Mouse (Mus musculus): ENCODE measurements at regions not wholly inside any gene's neighbourhood (a gene's known extent, or its start where the extent isn't known, plus 50 kb on each side); places are given as distances from the start of the nearest gene placed in this dataset.

DNA sequence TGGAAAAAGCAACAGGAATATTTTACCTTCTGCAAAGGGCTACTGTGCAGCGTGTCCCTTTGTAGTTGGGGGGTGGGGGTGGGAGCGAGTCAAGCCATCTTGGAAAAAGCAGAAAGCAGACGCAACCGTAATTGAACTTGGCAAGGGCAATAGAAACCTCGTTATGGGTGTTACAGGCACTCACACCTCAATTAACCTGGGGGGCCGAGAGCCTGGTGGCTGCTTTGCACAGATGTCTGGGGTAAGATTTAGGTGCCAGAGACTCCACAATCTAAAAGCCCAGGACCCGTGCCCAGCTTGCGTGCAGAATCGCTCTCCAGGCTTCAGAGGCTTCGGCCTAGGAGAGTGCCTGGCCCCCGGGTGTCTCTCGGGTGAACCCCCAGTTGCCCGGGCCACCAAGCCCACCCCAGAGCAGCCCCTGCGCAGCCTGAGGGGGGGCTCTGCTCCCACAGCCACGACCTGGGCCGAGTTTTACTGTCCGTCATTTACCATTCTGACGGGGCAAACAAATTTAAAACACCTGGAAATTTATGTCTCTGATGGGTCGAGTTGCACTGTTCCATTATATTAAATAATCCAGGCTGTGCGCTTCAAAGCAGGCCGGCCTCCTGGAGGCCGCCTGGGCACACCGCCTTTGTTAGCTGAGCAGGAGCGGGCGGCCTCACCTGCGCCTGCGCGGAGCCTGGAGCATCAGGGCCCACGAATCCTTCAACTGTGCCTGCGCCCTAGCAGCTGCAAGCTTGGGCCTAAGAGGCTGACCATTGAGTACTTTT lies 212.4 kb downstream of the Srbd1 start:
- no peak for DNase-seq (ENCODE audit: low spot score in 2 of 2)

DNA sequence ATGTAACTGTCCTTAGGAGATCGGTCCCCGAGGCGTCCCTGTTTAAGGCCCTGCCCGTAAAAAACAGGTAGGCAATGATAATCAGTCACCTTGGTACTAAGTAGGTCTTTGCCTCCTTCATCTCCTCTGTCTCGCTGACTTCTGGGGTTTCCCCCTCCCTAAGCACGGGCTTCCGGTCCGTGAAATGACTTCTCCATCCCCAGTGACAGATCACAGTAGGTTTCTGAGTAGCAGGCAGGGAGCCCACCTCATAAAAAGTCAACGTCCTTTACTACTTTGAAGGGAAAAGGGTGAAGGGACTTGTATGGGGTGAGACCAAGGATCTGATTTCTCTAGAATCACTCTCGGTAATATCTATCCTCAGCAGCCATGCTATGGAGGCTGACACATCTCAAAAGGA lies 213.0 kb downstream of the Srbd1 start:
- DNase-seq (ENCODE audit: low spot score in 2 of 2): no peak

DNA sequence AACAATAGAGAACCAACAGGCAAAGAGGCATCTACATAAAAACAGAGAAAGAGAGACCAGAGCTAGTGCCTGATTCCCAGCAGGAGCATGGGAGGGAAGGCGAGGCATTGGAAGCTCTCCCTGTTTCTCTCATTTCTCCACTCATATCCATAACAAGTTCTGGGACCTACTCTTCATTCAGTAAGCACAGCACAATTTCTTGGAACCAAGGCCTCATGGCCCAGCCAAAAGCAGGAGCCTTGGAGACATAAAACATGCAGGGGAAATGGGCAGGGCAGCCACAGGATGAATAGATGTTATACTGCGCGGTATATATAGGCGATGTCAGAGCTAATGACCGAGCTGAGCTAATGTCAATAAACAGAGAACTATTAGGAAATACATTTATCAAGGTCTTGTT lies 214.2 kb downstream of the Srbd1 start:
- no peak for DNase-seq (ENCODE audit: low spot score in 2 of 2)

DNA sequence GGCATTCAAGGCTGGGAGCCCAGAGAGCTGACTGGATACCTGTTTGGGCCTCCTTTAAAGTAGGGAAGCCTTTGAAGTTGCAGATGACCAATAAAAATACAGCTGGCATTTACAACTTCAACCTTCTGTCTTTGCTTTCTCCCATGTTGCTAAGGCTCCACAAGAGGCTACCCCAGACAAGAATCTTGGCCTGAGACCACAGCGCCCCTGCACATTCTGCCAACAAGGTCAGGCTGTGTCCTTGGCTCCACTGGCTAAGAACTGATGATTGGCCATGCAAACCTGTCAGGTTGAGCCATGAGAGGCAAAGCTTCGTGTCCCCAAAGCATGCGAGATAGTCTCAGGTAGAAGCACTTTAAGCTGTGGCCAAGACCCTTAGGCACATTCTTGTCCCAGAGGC lies 214.6 kb downstream of the Srbd1 start:
- no peak for DNase-seq (ENCODE audit: low spot score in 2 of 2)

DNA sequence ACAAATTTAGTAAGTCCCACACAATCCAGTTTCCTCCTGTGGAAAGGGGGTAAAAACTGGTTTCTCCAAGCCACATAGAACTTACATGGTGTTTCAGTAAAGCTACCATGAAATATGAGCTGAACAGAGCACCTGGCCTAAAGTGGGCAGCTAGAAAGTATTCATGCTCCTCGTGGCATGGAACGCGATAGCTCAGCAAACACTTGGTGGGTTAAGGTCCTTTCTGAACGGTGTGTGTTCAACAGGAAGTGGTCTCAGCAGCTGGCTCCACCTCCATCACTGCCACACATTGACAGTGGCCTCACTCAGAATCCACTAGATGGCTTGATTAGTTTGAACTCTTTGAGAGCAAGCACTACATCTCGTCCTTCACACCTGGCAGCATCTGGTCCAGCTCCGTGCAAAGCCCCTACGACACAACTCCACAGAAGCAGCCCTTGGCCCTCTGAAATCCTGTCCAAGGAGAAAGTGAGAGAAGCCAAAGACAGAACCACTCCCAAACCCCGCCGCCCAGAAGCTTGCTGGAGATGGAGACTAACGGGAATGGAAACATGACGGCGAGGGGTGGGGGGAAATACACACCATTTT lies 215.2 kb downstream of the Srbd1 start:
- DNase-seq (ENCODE audit: low spot score in 2 of 2): no peak

DNA sequence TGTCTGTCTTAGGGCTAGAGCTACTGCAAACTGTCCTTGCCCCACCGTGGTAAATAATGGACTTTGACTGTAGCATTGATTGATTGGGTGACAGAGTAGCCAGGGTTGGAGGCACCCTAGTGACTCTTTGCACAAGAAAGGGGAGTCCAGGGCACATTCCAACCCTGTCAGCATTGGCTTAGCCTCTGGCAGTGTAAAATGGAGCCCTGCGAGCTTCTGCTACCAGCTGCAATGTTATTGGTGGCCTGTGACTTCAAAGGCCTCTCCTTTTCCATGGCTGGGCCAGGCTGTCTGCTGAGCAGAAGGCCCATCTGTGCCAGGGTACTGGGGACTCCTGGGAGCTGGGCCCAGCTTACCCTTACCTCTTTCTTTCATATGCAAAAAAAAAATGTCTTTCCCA lies 216.4 kb downstream of the Srbd1 start:
- no peak for DNase-seq (ENCODE audit: low spot score in 2 of 2)

DNA sequence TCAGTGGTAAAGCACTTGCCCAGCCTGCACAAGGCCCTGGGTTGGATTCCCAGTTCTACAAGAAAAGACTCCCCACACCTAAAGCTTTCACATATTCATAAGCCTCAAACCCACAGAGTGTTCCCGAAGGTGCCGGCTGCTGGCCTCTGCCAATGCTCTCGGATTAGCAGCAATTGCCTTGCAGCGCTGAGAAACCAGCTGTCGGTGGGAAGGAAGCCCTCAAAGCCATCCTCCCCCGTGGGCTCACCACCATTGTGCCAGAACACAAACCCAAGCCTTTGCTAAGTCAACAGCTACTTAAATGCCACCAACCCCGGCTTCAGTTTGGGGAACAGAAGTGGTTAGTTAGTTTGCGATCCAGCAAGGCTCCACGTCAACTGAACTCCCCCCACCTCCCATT lies 217.7 kb downstream of the Srbd1 start:
- DNase-seq (ENCODE audit: low spot score in 2 of 2): no peak

DNA sequence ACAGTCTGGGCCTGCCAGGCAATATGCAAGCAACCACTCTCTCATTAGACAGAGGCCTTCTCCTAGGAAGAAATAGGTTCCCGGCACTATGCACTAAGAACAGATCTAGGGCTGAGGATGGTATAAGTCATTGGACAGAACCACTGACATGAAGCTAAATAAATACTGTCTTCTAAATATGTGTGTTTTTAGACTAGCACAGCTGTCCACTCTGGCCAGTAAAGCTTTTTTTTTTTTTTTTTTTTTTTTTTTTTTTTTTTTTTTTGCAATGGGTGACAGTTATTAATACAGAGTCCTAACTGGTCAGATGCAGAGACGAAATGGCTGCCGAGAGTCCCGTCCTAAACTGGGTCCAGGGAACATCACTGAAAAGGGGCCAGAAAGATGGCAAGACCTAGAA lies 218.9 kb downstream of the Srbd1 start:
- DNase-seq (ENCODE audit: low spot score in 2 of 2): no peak

DNA sequence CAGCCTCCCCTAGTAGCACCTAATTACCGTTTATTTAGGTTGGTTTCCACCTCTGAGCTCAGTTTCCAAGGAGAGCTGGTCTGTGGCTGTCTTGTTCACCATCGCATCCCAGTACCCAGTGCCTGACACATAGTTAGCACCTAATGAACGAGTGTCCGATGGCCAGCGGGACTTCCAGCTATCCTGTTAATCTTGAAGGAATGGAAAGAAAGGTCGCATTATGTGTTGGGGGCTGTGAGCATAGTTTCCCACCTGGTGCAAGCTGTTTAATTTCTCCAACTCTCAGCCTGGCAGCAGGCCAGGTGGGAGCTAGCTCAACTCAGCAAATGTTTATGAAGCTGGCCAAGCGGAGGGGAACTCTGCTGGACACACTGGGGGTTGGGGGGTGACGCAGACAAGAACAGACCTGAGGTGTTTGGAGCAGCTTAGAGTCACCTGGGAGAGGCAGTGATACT lies 223.7 kb downstream of the Srbd1 start:
- no peak for DNase-seq (ENCODE audit: low spot score in 2 of 2)

DNA sequence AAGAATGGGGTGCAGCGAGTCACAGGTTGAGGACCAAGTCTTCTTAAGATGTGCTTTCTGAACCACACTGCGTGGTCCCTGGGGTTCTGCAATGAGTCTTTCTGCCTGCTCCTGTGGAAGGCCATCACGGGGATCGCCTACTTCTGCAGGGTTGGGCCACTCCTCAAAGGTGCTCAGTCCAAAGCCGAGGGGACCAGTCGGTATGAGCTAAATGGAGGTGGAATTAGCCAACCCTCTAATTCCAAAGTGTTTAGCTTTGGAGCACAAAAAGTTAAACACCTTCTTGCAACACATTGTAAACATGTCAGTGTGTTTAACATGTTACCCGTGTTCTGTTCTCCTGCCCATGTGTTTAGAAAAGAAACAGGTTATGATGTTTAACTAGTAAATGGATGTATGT lies 225.1 kb downstream of the Srbd1 start:
- no peak for DNase-seq (ENCODE audit: low spot score in 2 of 2)

DNA sequence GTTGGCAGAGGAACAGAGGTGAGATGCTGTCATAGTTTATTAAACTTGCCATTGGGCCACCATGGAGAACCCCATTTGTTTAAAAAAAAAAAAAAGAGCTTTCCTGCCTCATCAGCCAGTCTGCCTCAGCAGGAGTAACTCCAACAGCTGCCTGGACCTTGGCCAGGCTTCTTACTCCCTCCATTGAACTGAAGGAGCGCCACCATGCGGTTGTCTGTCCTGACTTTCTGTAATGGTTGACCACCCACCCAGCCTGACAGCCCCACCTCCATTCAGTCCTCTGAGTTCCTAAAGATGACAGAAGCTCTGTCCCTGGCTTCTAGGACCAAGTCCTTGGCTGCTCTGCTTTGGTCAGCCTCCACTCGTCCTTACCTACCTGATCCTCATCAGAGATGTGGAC lies 227.8 kb upstream of the Six2 start:
- no peak for DNase-seq (ENCODE audit: low spot score in 2 of 2)

DNA sequence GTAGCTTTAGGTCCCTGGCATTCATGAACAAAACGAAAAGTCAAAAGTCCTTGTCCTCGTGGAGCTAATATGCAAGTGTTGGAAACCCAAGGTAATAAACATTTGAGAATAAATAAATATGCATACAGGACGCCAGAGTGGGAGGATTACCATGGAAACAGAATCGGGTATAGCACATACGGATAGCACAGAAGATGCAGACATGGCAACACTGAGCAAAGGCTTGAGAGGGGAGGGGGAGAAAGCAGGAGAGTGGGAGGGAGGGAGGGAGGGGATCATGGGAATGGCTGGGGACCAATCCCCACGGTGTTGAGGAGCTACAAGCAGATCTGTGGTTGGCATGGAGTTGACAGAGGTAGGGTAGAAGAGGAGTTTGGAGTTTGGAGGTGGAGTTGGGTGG lies 226.0 kb upstream of the Six2 start:
- no peak for DNase-seq (ENCODE audit: low spot score in 2 of 2)

DNA sequence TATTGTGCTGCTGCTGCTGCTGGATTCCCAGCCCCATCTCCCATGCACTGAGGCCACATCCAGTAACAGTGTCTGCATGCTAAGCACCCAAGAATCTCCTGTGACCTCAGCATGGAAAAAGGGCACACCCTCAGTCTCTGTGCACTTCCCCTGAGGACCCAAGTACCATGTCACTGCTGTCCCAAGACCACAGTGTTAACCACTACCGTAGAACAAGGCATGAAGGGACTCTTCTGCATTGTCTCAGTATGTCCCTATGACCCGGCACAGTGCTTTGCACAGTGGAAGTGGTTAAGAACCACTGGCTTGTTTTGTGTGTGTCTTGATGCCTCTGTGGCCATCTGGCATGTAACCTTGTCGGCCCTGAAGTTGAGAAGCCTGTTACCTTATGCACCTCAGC lies 220.6 kb upstream of the Six2 start:
- no peak for DNase-seq (ENCODE audit: low spot score in 2 of 2)

DNA sequence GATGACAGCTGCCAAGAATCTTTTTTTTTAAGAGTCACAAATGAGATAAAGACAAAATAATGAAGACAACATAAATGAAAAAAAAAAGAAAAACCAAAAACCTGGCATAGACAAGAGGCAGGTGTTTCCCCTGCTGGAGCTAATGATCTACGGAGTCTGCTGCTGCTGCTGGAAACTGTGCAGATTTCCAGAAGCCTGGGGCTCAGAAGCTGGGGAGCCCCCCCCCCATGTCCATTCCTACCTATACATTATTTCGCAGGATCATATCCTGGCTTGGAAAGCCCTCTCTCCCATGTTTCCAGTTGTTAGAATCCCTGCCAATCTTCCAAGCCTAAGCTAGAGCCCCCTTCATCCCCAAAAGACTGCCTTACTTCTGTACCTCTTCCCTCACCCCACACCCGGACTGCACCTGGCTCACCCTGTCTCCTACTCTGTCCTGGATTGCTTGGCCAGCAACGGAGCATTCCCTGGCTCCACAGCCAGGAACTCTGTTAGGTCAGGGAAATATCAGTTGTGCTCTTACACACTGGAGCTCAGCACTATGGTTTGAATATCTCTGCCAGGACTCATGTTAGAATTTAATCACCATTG lies 218.6 kb upstream of the Six2 start:
- no peak for DNase-seq (ENCODE audit: low spot score in 2 of 2)

DNA sequence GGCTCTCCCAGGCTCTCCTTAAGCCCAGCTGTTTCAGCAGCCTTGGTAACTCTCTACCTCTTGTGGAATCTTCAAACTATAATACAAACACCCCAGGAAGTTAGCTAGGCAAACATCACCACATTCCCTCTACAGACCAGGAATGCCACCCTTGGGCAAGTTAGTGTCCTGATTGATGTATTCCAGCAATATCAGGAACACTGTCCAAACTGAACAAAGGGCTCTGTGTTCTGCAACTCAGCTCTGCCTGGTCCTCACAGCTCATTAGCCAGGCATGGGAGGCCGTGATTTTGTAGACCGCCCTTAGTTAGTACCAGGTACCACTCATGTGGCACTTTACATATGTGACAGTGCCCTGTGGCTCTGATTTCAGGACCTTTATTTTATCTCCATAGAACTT lies 214.5 kb upstream of the Six2 start:
- DNase-seq (ENCODE audit: low spot score in 2 of 2): no peak

DNA sequence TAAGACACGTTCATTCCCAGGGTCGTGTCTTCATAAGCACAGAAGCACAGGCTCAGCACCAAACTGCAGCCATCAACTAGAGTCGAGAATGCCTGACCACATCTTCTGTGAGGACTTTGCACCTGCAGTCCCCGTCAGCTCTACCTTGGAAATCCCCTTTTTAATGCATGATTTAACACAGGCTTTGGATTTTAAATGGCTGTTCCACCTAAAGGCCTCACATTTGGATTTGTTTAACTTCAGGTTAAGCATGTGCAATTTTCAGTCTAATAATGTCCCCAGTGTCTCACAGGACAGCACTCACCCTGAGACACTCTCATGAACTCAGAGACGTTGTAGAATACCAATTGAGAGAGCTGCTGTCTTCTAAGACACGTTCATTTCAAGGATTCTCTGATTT lies 211.0 kb upstream of the Six2 start:
- DNase-seq (ENCODE audit: low spot score in 2 of 2): no peak

DNA sequence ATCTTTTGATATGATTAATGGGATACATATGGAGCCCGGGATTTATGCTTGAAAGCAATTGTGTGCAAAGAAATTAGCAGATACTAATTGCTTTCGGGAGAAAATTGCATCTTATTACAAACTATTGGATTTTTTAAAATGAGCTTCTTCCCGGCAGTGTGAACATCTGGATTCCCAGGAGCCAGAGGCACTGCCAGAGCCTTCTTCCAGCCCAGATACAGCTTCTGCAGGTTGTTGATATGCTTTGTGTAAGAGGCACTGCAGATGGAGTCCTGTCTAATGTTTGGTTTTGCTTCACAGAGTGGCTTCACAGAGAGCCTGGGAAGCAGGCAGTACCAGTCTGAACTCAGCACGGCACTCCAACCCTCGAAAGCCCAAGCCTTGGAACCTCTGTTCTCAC lies 207.9 kb upstream of the Six2 start:
- DNase-seq (ENCODE audit: low spot score in 2 of 2): no peak

DNA sequence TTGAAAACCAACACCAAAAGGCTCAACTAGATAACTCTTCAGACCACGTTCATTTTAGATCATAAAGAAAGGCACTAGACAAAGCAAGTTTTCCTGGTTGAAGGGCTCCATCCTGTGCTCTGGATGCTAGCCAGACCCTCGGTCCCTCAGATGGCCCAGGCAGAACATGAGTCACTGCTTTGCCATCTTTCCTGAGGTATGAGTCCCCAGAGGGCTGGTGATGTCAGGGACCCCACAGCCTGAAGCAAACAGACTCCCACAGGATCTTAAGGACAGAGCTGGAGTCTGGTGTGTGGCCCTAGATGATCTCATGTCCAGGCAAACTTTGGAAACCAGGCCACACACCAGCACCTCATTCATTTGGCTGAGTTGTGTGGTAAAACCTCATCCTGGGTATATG lies 203.2 kb upstream of the Six2 start:
- DNase-seq (ENCODE audit: low spot score in 2 of 2): no peak

DNA sequence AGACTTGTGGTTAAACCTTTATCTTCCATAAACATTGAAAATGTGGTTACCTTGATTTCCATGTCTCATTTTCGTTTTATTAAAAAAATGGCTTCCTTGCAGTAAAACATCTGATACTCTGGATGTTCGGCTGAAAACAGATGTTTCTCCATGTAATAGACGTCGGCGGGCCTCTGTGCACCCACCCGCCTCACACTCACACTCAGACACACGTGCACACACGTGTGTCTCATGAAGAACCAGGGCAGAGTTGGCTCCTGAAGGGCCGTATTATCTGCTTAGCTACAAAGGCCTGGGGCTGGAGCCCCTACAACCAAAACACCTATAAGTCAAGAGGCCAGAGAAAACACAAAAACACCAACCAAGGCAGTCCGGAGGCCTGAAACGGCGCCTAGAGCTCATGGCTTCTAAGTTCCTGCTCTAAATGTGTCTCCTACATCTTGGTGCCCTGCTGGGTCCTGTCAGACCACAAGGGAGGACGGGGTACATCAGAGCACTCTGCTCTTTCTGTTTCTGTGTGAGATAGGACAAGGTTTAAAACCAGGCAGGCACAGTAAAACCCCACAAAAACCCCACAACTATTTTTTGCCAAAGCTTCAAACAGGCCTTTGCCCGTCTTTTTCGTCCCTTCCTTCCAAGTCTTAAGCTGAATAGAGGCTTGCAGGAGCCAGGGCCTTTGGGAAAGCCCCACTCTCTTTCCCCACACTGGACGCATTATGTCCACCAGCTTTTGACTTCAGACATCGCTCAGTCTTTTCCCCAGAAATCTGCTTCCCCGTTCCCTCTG lies 201.9 kb upstream of the Six2 start:
- DNase-seq (ENCODE audit: low spot score in 2 of 2): no peak

DNA sequence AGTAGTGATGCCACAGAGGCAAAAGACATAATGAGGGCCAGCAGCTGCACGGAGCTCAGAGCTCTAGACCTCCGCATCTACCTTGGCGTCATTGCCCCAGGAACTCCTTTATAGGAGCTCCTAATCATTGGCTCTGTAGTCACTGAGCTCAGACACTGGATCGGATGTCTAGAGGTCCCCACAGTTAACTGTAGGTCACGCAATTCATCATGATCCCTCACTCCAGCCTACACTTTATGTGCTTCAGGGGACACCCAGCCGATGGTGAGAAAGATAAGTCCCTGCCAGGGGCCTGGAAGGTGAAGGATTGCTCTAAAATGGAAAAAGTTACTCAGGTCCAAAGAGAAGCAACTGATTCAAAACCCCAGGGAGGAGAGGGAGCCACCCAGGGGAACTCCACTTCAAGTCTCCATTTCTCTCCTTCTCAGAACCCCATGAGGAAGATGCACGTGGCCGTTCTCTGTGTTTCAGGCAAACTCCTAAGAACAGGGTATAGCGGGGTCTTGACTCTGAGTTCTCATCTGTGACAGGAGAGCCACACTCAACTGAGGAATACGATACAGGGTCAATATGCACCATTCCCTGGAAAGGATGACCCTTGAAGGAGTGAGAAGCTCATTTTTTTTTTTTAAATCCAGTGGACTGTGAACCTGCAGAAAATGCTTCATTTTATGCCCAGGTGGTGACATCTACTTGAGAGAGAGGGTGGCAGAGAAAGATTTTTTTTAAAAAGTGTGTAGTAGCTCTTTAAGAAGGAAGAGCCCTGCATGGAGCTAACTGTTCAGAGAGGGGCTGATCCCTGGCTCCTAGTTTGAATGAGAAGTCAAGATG lies 200.7 kb upstream of the Six2 start:
- no peak for DNase-seq (ENCODE audit: low spot score in 2 of 2)

DNA sequence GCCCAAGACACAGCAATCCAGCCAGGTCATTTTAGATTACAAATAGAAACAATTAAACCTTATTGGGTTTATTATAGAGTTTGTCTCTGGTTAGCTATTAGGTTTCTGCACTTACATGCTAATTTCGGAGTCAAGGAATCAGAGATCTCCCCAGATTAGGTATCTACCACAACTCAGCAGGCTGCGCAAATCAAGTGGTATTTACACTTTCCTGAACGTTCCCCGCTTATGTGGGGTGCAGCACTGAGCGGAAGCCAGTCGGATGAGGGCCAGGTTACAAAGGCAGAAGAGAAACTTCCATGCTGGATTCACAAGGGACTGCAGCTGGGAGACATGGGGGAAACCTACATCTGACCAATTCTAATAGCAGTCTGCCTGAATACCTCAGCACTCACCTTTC lies 198.6 kb upstream of the Six2 start:
- no peak for DNase-seq (ENCODE audit: low spot score in 2 of 2)

DNA sequence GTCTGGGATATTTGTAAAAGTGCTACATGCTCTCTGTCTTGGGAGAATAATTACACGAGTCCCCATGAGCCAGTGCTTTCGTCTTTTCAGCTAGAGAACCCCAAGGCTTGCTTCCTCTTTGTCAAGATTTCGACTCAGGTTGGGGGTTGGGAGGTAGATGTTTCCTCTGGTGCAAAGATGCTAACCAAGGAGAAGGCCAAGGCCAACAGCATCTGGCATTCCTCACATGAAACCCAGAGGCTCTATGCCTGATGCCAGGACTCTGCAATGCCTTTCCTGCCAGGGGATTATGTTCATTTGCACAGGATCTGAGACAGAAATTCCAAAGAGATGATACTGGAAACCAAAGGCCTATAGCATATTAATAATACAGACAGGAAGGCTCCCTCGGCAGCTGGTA lies 198.2 kb upstream of the Six2 start:
- DNase-seq (ENCODE audit: low spot score in 2 of 2): no peak

Measured in urinary bladder, adult 18-20 months (tissue).